Mouse (Mus musculus): ENCODE measurements around the gene Itpr2.
"Not testable (repeated sequence)": the region's sequence is repeated elsewhere in the genome, so short reads cannot be mapped to it uniquely, and the experiment has no call there.

Gene Itpr2

DNA sequence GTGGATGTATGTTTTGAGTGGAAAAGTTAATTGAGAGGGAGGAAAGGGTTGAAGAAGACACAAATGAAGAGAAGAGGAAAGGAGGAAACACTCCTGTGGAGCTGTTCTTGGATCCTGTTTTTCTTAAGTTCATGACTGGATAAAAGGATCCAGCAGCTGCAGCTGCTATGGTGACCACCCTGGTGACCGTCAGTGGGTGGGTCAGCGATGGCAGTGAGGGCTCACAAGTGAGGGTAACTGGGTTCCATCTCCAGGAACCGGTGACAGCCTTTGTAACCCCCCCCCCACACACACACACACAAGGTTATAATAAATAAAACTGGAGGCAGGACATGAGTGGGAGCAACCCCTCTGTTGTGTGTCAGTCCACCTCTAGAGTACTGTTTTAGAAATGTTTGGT lies 833 bp upstream of the Itpr2 start:
- DNase-seq, result no peak

GRCm38 (mm10) chr6:146501316-146501865 lies 632 bp downstream of the Itpr2 start:
- DNase-seq, result peak; percentile 85

- no peak for DNase-seq
Measured at GRCm38 (mm10) chr6:146500771-146501170, 1.3 kb downstream of the Itpr2 start.

GRCm38 (mm10) chr6:146500206-146500605 lies 1.8 kb downstream of the Itpr2 start:
- no peak for DNase-seq

DNA sequence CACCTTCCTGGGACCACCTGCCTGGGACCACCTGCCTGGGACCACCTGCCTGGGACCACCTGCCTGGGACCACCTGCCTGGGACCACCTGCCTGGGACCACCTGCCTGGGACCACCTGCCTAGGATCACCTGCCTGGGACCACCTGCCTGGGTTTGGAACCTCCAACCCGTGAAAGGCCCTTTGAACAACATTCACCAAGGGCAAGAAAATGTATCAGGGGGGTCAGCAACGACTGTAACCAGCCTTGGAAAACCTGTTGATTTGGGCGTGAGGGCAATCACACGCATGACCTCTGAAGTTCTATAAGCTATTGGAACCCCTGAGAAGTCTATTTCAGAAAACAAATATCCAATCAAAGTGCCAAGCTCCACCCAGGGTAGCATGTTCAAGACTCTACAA lies 2.5 kb downstream of the Itpr2 start:
- no peak for DNase-seq

GRCm38 (mm10) chr6:146498416-146498815 lies 3.6 kb downstream of the Itpr2 start:
- DNase-seq, result no peak

- peak; percentile 20 for DNase-seq
Measured at GRCm38 (mm10) chr6:146497866-146498265, 4.2 kb downstream of the Itpr2 start.

DNA sequence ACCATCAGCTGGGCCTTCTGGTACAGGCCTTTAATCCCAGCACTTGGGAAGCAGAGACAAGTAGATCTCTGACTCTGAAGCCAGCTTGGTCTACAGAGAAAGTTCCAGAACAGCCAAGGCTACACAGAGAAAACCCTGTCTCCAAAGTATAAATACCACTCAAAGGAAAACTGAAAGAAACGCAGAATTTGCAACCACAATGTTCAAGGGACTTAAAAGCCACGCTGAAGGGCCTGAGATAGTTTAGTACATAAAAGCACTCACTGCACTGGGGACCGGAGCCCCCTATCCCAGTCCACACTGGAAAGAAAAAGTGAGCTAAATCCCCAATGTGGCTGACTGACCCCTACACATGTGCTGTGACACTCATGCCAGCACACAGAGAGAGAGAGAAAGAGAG lies 4.6 kb downstream of the Itpr2 start:
- peak; percentile 22 for DNase-seq

DNA sequence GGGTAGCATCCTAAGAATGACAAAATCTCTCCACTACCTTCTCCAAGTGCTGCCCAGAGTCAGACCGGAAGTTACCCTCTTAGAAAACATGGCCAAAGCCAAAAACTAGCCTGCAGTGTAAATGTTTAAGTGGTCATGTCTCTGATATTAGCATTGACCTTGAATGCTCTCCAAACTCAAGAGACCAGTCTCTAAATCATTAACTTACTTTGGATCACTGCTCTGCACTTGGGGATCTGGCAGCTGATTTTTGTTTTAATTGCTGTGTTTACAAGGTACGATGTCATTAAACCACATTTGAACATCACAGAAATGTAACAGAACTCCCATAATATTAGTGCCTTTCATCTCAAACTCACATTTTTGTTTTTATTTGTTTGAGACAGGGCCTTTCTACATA lies 10.3 kb downstream of the Itpr2 start:
- no peak for DNase-seq

GRCm38 (mm10) chr6:146490416-146490960 lies 11.5 kb downstream of the Itpr2 start:
- no peak for DNase-seq

- DNase-seq, result peak; percentile 64
Measured at GRCm38 (mm10) chr6:146489841-146490240, 12.2 kb downstream of the Itpr2 start.

GRCm38 (mm10) chr6:146488749-146489148 lies 13.3 kb downstream of the Itpr2 start:
- no peak for DNase-seq

- DNase-seq, result no peak
Measured at GRCm38 (mm10) chr6:146487079-146487478, 14.9 kb downstream of the Itpr2 start.

- DNase-seq, result no peak
Measured at GRCm38 (mm10) chr6:146486073-146486472, 15.9 kb downstream of the Itpr2 start.

DNA sequence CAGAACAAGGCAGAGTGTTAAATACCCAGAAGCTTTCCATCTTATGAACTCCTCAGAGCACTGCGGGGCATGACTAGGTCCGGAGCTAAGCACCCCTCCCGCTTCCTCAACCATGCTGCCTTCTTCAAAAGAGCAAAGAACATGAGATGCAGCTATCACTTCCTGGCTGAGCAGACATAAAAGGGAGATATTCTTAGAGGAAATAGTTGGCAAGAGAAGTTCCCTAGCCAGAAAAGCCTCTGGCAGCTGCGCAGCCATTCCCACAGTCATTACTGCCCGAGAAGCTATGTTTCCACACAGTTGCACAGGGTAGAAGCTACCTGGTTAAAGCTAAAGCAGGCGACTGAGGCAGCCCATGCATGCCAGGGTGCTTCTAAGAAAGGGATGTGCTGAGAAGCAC lies 20.6 kb downstream of the Itpr2 start:
- peak; percentile 60 for DNase-seq

GRCm38 (mm10) chr6:146480925-146481324 lies 21.1 kb downstream of the Itpr2 start:
- DNase-seq, result no peak

- no peak for DNase-seq
Measured at GRCm38 (mm10) chr6:146478888-146479683, 22.9 kb downstream of the Itpr2 start.

DNA sequence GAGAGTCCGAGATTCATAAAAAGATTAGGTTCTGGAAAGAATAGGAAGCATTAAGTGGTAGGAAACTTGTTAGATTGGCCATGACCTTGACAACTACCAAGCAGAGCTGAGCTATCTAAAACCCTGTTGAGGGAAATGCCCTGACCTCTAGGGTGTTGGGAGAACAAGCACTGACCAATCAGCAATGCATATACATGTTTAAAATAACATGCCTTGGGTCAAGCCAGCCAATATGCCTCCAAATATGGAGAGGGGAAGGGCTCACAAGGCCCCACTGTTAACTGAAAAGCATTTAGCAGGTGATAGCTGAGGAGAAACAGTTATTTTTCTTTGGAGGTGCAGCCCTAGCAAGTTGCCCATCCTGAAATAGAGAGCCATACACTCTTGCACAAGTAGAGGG lies 25.2 kb downstream of the Itpr2 start:
- DNase-seq, result no peak

GRCm38 (mm10) chr6:146474166-146474565 lies 27.9 kb downstream of the Itpr2 start:
- DNase-seq, result no peak

DNA sequence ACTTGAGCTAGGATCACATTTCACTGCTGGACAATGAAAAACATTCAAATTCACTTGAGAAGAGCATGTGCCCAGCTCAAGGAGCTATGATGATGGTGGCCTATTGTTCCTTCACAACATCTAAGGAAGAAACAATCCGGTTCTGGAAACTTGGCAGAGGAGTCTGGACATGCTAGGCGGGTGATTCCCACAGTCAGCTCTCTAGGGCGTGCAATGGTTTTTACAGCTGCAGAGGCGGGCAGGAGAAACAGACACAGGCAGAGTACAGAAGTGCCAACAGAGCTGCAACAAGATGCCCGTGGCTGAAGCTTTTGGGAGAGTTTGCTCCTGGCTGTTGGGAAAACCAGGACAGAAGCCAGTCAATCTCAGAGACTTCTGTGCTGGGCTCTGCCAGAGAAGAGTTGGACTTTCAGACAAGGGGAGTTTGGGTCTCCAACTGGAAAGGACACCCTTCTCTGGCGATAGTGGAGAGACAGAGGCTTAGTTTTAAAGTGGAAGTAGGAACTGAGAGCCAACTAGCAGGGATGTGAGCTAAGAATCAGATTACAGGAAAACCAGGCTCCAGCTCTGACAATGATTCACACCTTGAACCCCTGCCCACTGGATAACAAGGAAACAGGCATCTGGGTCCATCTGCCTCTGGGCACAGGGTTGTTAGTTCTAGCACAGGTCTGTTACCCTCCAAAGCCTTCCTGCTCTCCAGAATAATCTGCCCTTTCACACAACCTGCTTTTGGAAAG lies 28.6 kb downstream of the Itpr2 start:
- DNase-seq, result no peak

GRCm38 (mm10) chr6:146470378-146470777 lies 31.6 kb downstream of the Itpr2 start:
- no peak for DNase-seq

- no peak for DNase-seq
Measured at GRCm38 (mm10) chr6:146469936-146470335, 32.1 kb downstream of the Itpr2 start.

GRCm38 (mm10) chr6:146468361-146468760 lies 33.7 kb downstream of the Itpr2 start:
- DNase-seq, result no peak

GRCm38 (mm10) chr6:146464645-146465042 lies 37.4 kb downstream of the Itpr2 start:
- not testable (repeated sequence) for DNase-seq

Data from thymus, postnatal 4 days (tissue).